Mouse (Mus musculus) forebrain, embryonic 15.5 days (tissue): Measurements from ENCODE around the gene Sigmar1. TPM values are rescaled to one million over a fixed set of nuclear protein-coding genes. Genes with fewer than 3 reads are reported as not detected.
A peak's percentile ranks its signal among the peaks of the same experiment; 100 is the strongest.
"Not testable (repeated sequence)": the region's sequence is repeated elsewhere in the genome, so short reads cannot be mapped to it uniquely, and the experiment has no call there.

Experiments
- ATAC-seq: fragments of 200-750 bp; cut with Nextera tagmentation; replicated peaks from 2 replicates; pipeline ENCODE4 v1.8.0; 2017; ENCODE audit warnings: mild to moderate bottlenecking, moderate TSS enrichment, moderate library complexity
- H3K27ac ChIP-seq: fragments of 300-500 bp; sonication (generic); replicated peaks from 2 replicates; pipeline ENCODE4 v1.5.1; 2015; ENCODE audit warnings: mild to moderate bottlenecking, inconsistent platforms
- H3K27me3 ChIP-seq: fragments of 300-500 bp; sonication (generic); 2 replicates; pipeline ENCODE4 v1.6.1; 2015; ENCODE audit warnings: inconsistent platforms
- H3K36me3 ChIP-seq: fragments of 300-500 bp; sonication (generic); 2 replicates; pipeline ENCODE4 v1.6.1; 2015; ENCODE audit warnings: mild to moderate bottlenecking, inconsistent platforms
- H3K4me1 ChIP-seq: fragments of 300-500 bp; sonication (generic); 2 replicates; pipeline ENCODE4 v1.6.1; 2015; ENCODE audit warnings: inconsistent platforms
- H3K4me2 ChIP-seq: fragments of 300-500 bp; sonication (generic); replicated peaks from 2 replicates; pipeline ENCODE4 v1.6.1; 2015; ENCODE audit warnings: mild to moderate bottlenecking, inconsistent platforms
- H3K4me3 ChIP-seq: fragments of 300-500 bp; sonication (generic); 2 replicates; pipeline ENCODE4 v1.5.1; 2015; ENCODE audit warnings: mild to moderate bottlenecking, inconsistent platforms
- H3K9ac ChIP-seq: fragments of 300-500 bp; sonication (generic); replicated peaks from 2 replicates; pipeline ENCODE4 v1.6.1; 2015; ENCODE audit warnings: mild to moderate bottlenecking, inconsistent platforms
- H3K9me3 ChIP-seq: fragments of 300-500 bp; sonication (generic); 2 replicates; pipeline ENCODE4 v1.6.1; 2016; ENCODE audit warnings: inconsistent platforms
- WGBS: fragments of 180-500 bp; shearing (Covaris S2); methylation state at CpG from one replicate; pipeline ENCODE4 v1.1.7; 2015; ENCODE audit warnings: mixed read lengths; 5-methylcytosine and 5-hydroxymethylcytosine counted together
- polyA plus RNA-seq: library from polyadenylated mRNA; unstranded; fragments of >200 nt; fragmentation: Nextera tagmentation; extraction: Ambion mirVana; gene quantifications from 2 replicates; pipeline ENCODE4 v1.2.1, GENCODE M21; 2015

Sigmar1 gene
- polyA plus RNA-seq, 1 experiment from 2014 or later, result 46.3 TPM

- H3K27me3 ChIP-seq, result no peaks in the 10 kb centered on the region
- H3K4me1 ChIP-seq, result peaks cover 25% of the 10 kb centered on the region
- WGBS, result 8% methylated on average over 5 of the region's 5 CpGs
- no peak overlapping the region for H3K9ac ChIP-seq
- H3K27ac ChIP-seq, result no peak overlapping the region
- no peak overlapping the region for H3K4me3 ChIP-seq
- H3K36me3 ChIP-seq, result no peaks in the 10 kb centered on the region
- no peak for ATAC-seq
- H3K9me3 ChIP-seq, result no peaks in the 10 kb centered on the region
- no peak overlapping the region for H3K4me2 ChIP-seq
Observed at GRCm38 (mm10) chr4:41704651-41705050, 51.3 kb downstream of the Sigmar1 start.

GRCm38 (mm10) chr4:41702226-41702625 lies 53.7 kb downstream of the Sigmar1 start:
- H3K27ac ChIP-seq, H3K27me3 ChIP-seq, H3K36me3 ChIP-seq, H3K4me3 ChIP-seq, H3K9me3 ChIP-seq, H3K9ac ChIP-seq, ATAC-seq, H3K4me2 ChIP-seq: not testable (repeated sequence)
- peaks cover 14% of the 10 kb centered on the region for H3K4me1 ChIP-seq
- WGBS, result 60% methylated on average over 2 of the region's 2 CpGs

GRCm38 (mm10) chr4:41700224-41700623 lies 55.7 kb downstream of the Sigmar1 start:
- H3K27me3 ChIP-seq, H3K4me1 ChIP-seq, H3K9ac ChIP-seq, H3K4me2 ChIP-seq, H3K9me3 ChIP-seq, H3K27ac ChIP-seq, ATAC-seq, H3K4me3 ChIP-seq, H3K36me3 ChIP-seq: not testable (repeated sequence)
- WGBS, result 73% methylated on average over 5 of the region's 8 CpGs

GRCm38 (mm10) chr4:41699783-41700182 lies 56.2 kb downstream of the Sigmar1 start, which contains the start of gene Il11ra1:
Il11ra1 (plus strand) TSS chr4:41699989.
- peak within 1 kb of the TSS; percentile 23 for H3K4me2 ChIP-seq
- H3K4me3 ChIP-seq, ATAC-seq: not testable (repeated sequence)

GRCm38 (mm10) chr4:41698421-41699016 lies 57.4 kb downstream of the Sigmar1 start:
- not testable (repeated sequence) for H3K9me3 ChIP-seq, H3K4me1 ChIP-seq, H3K27ac ChIP-seq, H3K27me3 ChIP-seq, H3K4me3 ChIP-seq, H3K36me3 ChIP-seq, ATAC-seq, H3K9ac ChIP-seq
- H3K4me2 ChIP-seq, result peak overlapping the region; percentile 23
- 4% methylated on average over 27 of the region's 32 CpGs for WGBS

More at GRCm38 (mm10) chr4:41699783-41700182, 56.2 kb downstream of the Sigmar1 start, which contains the start of gene Il11ra1:
- H3K27ac ChIP-seq, H3K27me3 ChIP-seq, H3K9ac ChIP-seq, H3K36me3 ChIP-seq, H3K4me1 ChIP-seq, H3K9me3 ChIP-seq: not testable (repeated sequence)
- 93% methylated on average over 10 of the region's 10 CpGs for whole genome bisulfite sequencing

GRCm38 (mm10) chr4:41696930-41697841 lies 58.8 kb downstream of the Sigmar1 start, which contains the start of gene Cntfr:
Cntfr (minus strand) TSS chr4:41697089.
- not testable (repeated sequence) for H3K9ac ChIP-seq, H3K4me1 ChIP-seq, H3K27ac ChIP-seq, H3K36me3 ChIP-seq, H3K27me3 ChIP-seq, H3K9me3 ChIP-seq, ATAC-seq
- H3K4me3 ChIP-seq, result peak within 1 kb of the TSS; percentile 23
- H3K4me2 ChIP-seq, result peak within 1 kb of the TSS; percentile 38
- WGBS, result 16% methylated on average over 39 of the region's 40 CpGs

- H3K9me3 ChIP-seq, ATAC-seq, H3K36me3 ChIP-seq, H3K9ac ChIP-seq, H3K4me2 ChIP-seq, H3K27ac ChIP-seq, H3K4me3 ChIP-seq, H3K27me3 ChIP-seq, H3K4me1 ChIP-seq: not testable (repeated sequence)
- 7% methylated on average over 11 of the region's 15 CpGs for WGBS
Observed at GRCm38 (mm10) chr4:41696452-41696851, 59.5 kb downstream of the Sigmar1 start.

GRCm38 (mm10) chr4:41695800-41696199 lies 60.2 kb downstream of the Sigmar1 start:
- H3K36me3 ChIP-seq, H3K9ac ChIP-seq, H3K27me3 ChIP-seq, ATAC-seq, H3K4me1 ChIP-seq, H3K9me3 ChIP-seq, H3K27ac ChIP-seq: not testable (repeated sequence)
- H3K4me3 ChIP-seq, result peak overlapping the region; percentile 23
- WGBS, result 5% methylated on average over 14 of the region's 38 CpGs
- H3K4me2 ChIP-seq, result peak overlapping the region; percentile 38

GRCm38 (mm10) chr4:41693511-41693910 lies 62.4 kb downstream of the Sigmar1 start:
- WGBS, result 5% methylated on average over 4 of the region's 4 CpGs
- not testable (repeated sequence) for H3K9me3 ChIP-seq, ATAC-seq, H3K4me1 ChIP-seq, H3K36me3 ChIP-seq, H3K27me3 ChIP-seq, H3K9ac ChIP-seq, H3K27ac ChIP-seq
- Histone ChIP-seq H3K4me3 (peak overlapping the region; percentile 6; the same call in 1 of the 2 replicates), H3K4me2 (peak overlapping the region; percentile 25; the same call in 1 of the 2 replicates)

- not testable (repeated sequence) for H3K36me3 ChIP-seq, H3K27me3 ChIP-seq, H3K4me3 ChIP-seq, ATAC-seq, H3K9ac ChIP-seq, H3K9me3 ChIP-seq, H3K27ac ChIP-seq, H3K4me2 ChIP-seq
- H3K4me1 ChIP-seq, result peaks cover 14% of the 10 kb centered on the region
- no CpG with 5 or more reads among the region's 4 CpGs for WGBS
Observed at GRCm38 (mm10) chr4:41690014-41690413, 65.9 kb downstream of the Sigmar1 start.

GRCm38 (mm10) chr4:41688562-41688961 lies 67.4 kb downstream of the Sigmar1 start:
- 0 out of 2 replicates have a peak overlapping the region, but pooled peaks have one; percentile 15 for H3K9ac ChIP-seq
- not testable (repeated sequence) for H3K27me3 ChIP-seq, ATAC-seq, H3K36me3 ChIP-seq, H3K4me2 ChIP-seq, H3K9me3 ChIP-seq, H3K4me3 ChIP-seq
- H3K4me1 ChIP-seq, result peaks cover 21% of the 10 kb centered on the region
- 25% methylated on average over 1 of the region's 1 CpGs for WGBS
- H3K27ac ChIP-seq, result peak overlapping the region; percentile 54; the same call in 1 of the 2 replicates
